Mouse (Mus musculus) stomach, postnatal 0 days (tissue): ENCODE data around the gene Hk2. TPM values are rescaled to one million over a fixed set of nuclear protein-coding genes. Genes with fewer than 3 reads are reported as not detected.
A peak's percentile ranks its signal among the peaks of the same experiment; 100 is the strongest.

Source experiments
- ATAC-seq: fragments of 200-750 bp; cut with Nextera tagmentation; 2 replicates; pipeline ENCODE4 v1.8.0; 2017; ENCODE audit not compliant: low FRiP score, low TSS enrichment
- DNase-seq: peaks from one replicate; pipeline ENCODE4 v3.0.0-alpha.2; 2016; ENCODE audit warnings: low spot score
- H3K27ac ChIP-seq: fragments of 300-500 bp; sonication (generic); replicated peaks from 2 replicates; pipeline ENCODE4 v1.5.1; 2014; ENCODE audit warnings: mild to moderate bottlenecking, control low read depth
- H3K27me3 ChIP-seq: fragments of 300-500 bp; sonication (generic); 2 replicates; pipeline ENCODE4 v1.6.1; 2014; ENCODE audit warnings: low read length; ENCODE audit not compliant: control insufficient read depth, insufficient read depth
- H3K36me3 ChIP-seq: fragments of 300-500 bp; sonication (generic); 2 replicates; pipeline ENCODE4 v1.6.1; 2014; ENCODE audit warnings: low read length, mixed read lengths; ENCODE audit not compliant: control insufficient read depth, insufficient read depth
- H3K4me1 ChIP-seq: fragments of 300-500 bp; sonication (generic); replicated peaks from 2 replicates; pipeline ENCODE4 v1.6.1; 2014; ENCODE audit warnings: antibody characterized with exemption; ENCODE audit not compliant: control insufficient read depth, insufficient read depth
- H3K4me2 ChIP-seq: fragments of 300-500 bp; sonication (generic); replicated peaks from 2 replicates; pipeline ENCODE4 v1.6.1; 2014; ENCODE audit warnings: low read depth, mild to moderate bottlenecking, control low read depth, moderate library complexity
- H3K4me3 ChIP-seq: fragments of 300-500 bp; sonication (generic); 2 replicates; pipeline ENCODE4 v1.5.1; 2014; ENCODE audit warnings: low read depth, low read length, control low read depth
- H3K9ac ChIP-seq: fragments of 300-500 bp; sonication (generic); 2 replicates; pipeline ENCODE4 v1.6.1; 2014; ENCODE audit warnings: mild to moderate bottlenecking, low read length, control low read depth, mixed read lengths
- H3K9me3 ChIP-seq: fragments of 300-500 bp; sonication (generic); 2 replicates; pipeline ENCODE4 v1.6.1; 2016; ENCODE audit warnings: low read length; ENCODE audit not compliant: control insufficient read depth
- CTCF ChIP-seq: IDR thresholded peaks from 2 replicates; pipeline ENCODE4 v1.5.1; 2016; ENCODE audit warnings: antibody characterized with exemption, low read depth, mild to moderate bottlenecking, moderate library complexity
- EP300 ChIP-seq: optimal IDR thresholded peaks from 2 replicates; pipeline ENCODE3; 2016; ENCODE audit warnings: antibody characterized with exemption
- WGBS: fragments of 180-500 bp; shearing (Covaris S2); extraction: QIAGEN DNeasy Blood & Tissue Kit; methylation state at CpG from one replicate; pipeline ENCODE4 v1.1.7; 2014; 5-methylcytosine and 5-hydroxymethylcytosine counted together
- polyA plus RNA-seq: library from polyadenylated mRNA; unstranded; fragments of >200 nt; fragmentation: Nextera tagmentation; extraction: Ambion mirVana; gene quantifications from 2 replicates; pipeline ENCODE4 v1.2.1, GENCODE M21; 2015

The Hk2 gene
- polyA plus RNA-seq, 1 experiment from 2014 or later, result 8.9 TPM

GRCm38 (mm10) chr6:82703710-82704109 is 70.5 kb downstream of the Hk2 start:
- TF ChIP-seq CTCF, result no peak
- no peak for TF ChIP-seq EP300
- DNase-seq (no peak), ATAC-seq (no peak)
- no peak overlapping the region for H3K27ac ChIP-seq
- no peak overlapping the region for H3K4me3 ChIP-seq
- H3K27me3 ChIP-seq, result no peaks in the 10 kb centered on the region
- WGBS, result 89% methylated on average over 3 of the region's 3 CpGs
- no peaks in the 10 kb centered on the region for H3K4me1 ChIP-seq
- H3K4me2 ChIP-seq, result no peak overlapping the region
- H3K36me3 ChIP-seq, result no peaks in the 10 kb centered on the region
- no peak overlapping the region for H3K9ac ChIP-seq
- H3K9me3 ChIP-seq, result no peaks in the 10 kb centered on the region

GRCm38 (mm10) chr6:82702593-82703017 is 71.6 kb downstream of the Hk2 start:
- WGBS, result 28% methylated on average over 16 of the region's 16 CpGs
- H3K27me3 ChIP-seq, result no peaks in the 10 kb centered on the region
- H3K9me3 ChIP-seq, result no peaks in the 10 kb centered on the region
- H3K27ac ChIP-seq, result no peak overlapping the region
- H3K36me3 ChIP-seq, result no peaks in the 10 kb centered on the region
- TF ChIP-seq CTCF (peak; percentile 100), EP300 (no peak)
- ATAC-seq, result peak; percentile 88
- peak; percentile 89 for DNase-seq
- no peak overlapping the region for H3K9ac ChIP-seq
- H3K4me1 ChIP-seq, result no peaks in the 10 kb centered on the region
- no peak overlapping the region for H3K4me2 ChIP-seq
- no peak overlapping the region for H3K4me3 ChIP-seq

GRCm38 (mm10) chr6:82701296-82701695 is 73.0 kb downstream of the Hk2 start:
- Histone ChIP-seq H3K9ac (no peak overlapping the region), H3K27ac (no peak overlapping the region), H3K4me2 (no peak overlapping the region), H3K9me3 (no peaks in the 10 kb centered on the region), H3K36me3 (no peaks in the 10 kb centered on the region), H3K27me3 (no peaks in the 10 kb centered on the region), H3K4me1 (no peaks in the 10 kb centered on the region), H3K4me3 (no peak overlapping the region)
- WGBS, result 67% methylated on average over 6 of the region's 6 CpGs
- DNase-seq (no peak), ATAC-seq (no peak)
- TF ChIP-seq EP300 (no peak), CTCF (no peak)

GRCm38 (mm10) chr6:82699831-82700230 is 74.4 kb downstream of the Hk2 start:
- TF ChIP-seq CTCF (no peak), EP300 (no peak)
- Histone ChIP-seq H3K4me1 (no peaks in the 10 kb centered on the region), H3K4me3 (no peak overlapping the region), H3K36me3 (no peaks in the 10 kb centered on the region), H3K9ac (no peak overlapping the region), H3K4me2 (no peak overlapping the region), H3K9me3 (no peaks in the 10 kb centered on the region), H3K27me3 (no peaks in the 10 kb centered on the region), H3K27ac (no peak overlapping the region)
- ATAC-seq (no peak), DNase-seq (no peak)
- 44% methylated on average over 5 of the region's 5 CpGs for WGBS

GRCm38 (mm10) chr6:82696736-82697135 is 77.5 kb downstream of the Hk2 start:
- no peaks in the 10 kb centered on the region for H3K27me3 ChIP-seq
- H3K4me2 ChIP-seq, result no peak overlapping the region
- no peak overlapping the region for H3K9ac ChIP-seq
- no peaks in the 10 kb centered on the region for H3K9me3 ChIP-seq
- no peak for TF ChIP-seq EP300
- no peak for TF ChIP-seq CTCF
- H3K4me1 ChIP-seq, result no peaks in the 10 kb centered on the region
- H3K4me3 ChIP-seq, result no peak overlapping the region
- no peak overlapping the region for H3K27ac ChIP-seq
- WGBS, result 87% methylated on average over 3 of the region's 3 CpGs
- H3K36me3 ChIP-seq, result no peaks in the 10 kb centered on the region
- no peak for DNase-seq
- no peak for ATAC-seq

- Histone ChIP-seq H3K9ac (no peak overlapping the region), H3K4me1 (no peaks in the 10 kb centered on the region), H3K4me3 (no peak overlapping the region), H3K27ac (no peak overlapping the region), H3K4me2 (no peak overlapping the region), H3K9me3 (no peaks in the 10 kb centered on the region), H3K36me3 (no peaks in the 10 kb centered on the region), H3K27me3 (no peaks in the 10 kb centered on the region)
- TF ChIP-seq EP300 (no peak), CTCF (no peak)
- 61% methylated on average over 13 of the region's 13 CpGs for WGBS
- ATAC-seq (no peak), DNase-seq (no peak)
Observed at GRCm38 (mm10) chr6:82694668-82695067, 79.6 kb downstream of the Hk2 start.
